Mouse (Mus musculus): ENCODE data around the gene Pard3b.

Gene Pard3b

GRCm38 (mm10) chr1:62388013-62388412, 749.4 kb downstream of the Pard3b start:
- no peak for DNase-seq (ENCODE audit: low spot score)

DNA sequence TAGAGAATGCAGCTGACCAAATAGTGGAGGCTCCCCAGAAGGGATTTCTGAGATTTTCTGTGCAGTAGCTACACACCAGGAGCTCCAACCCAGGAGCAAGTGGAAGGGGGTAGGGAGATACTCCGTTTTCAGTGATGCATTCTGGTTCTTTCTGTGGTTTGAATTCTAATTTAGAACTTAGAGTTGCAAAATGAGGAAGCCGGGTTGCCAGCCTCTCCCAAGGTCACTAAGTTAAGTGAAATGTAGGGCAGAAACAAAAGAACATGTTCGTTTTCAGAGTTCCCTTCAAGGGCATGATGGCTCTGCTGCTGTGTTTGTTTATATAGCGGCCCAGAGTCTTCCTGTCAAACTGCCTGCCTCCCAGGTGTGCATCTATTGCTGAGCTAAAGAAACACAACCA, 754.2 kb downstream of the Pard3b start:
- DNase-seq (ENCODE audit: low spot score): no peak

GRCm38 (mm10) chr1:62394555-62394954, 755.9 kb downstream of the Pard3b start:
- no peak for DNase-seq (ENCODE audit: low spot score)

DNA sequence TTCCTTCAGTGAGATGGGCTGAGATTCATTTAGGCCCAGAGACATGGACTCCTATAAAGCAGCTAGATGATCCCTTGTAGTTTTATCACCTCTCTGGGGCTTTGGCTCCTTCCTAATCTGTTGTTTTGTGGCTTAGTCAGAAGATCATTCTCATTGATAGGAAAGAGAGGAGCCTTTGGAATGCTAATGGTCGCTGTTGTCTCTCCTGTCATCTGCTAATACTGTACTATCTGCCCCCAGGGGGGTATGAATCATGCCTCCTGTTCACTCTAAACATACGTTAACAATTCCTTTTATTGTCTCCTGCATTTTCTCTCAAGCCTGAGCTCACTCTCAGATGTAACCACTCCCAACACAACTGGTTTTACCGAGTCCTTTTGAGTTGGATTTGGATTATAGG, 759.6 kb downstream of the Pard3b start:
- DNase-seq (ENCODE audit: low spot score): no peak

DNA sequence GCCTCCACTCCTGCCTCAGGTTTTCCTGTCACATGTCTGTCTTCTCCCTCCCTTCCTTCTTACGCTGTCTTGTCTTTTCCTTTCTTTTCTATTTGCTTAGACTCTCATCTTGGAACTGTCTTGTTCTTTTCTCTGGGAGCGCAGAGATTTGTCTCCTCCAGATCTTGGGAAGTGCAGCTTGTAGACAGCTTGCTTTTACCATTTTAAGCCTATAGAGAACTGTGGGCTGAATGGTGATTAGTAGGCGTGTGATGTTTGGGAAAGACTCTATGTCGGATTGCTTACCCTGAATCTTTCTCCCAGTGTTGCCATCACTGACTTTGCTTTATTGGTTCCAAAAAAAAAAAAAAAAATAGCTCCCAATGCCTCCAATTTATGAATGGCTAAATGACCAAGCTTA, 760.1 kb downstream of the Pard3b start:
- no peak for DNase-seq (ENCODE audit: low spot score)

GRCm38 (mm10) chr1:62405061-62405460, 766.4 kb downstream of the Pard3b start:
- no peak for DNase-seq (ENCODE audit: low spot score)

GRCm38 (mm10) chr1:62411368-62411767, 772.7 kb downstream of the Pard3b start:
- DNase-seq (ENCODE audit: low spot score): no peak

DNA sequence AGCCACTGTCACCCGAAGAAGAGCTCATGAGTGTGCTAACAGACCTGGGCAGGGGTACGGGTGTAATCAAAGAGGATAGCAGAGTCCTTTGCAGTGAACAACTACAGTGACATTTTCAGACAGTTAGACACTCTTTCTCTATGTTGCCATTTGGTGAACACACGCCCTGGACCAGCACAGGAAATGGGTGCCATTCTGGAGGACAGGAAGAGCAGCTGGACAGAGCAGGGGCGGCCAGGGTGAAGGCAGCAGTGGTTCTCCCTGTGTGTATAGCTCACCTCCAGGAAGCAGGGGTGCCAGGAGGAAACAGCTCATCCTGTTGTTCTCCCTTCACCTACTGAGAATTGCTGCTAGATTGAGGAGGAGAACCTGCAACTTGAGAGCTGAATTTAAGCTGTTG, 773.4 kb downstream of the Pard3b start:
- DNase-seq (ENCODE audit: low spot score): no peak

GRCm38 (mm10) chr1:62412988-62413387, 774.4 kb downstream of the Pard3b start:
- no peak for DNase-seq (ENCODE audit: low spot score)

DNA sequence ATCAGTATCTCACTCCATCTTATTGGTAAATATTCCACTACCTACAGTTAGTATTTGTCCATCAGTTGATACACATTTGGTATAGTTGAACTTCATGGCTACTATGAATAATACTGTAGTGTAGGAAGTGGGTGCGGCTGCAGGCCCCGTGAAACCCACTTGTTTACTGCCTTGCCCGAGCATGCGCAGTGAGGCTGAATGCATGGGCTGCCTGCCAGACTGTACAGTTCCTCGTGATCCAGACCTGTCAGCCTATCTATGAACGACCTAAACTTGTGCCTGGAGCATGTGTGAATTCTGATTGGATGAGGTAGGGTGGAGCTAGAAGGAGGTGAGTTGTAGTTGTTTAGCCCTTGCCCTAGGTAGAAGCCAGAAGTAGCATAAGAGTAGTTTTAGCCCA, 775.9 kb downstream of the Pard3b start:
- DNase-seq (ENCODE audit: low spot score): no peak

- DNase-seq (ENCODE audit: low spot score): no peak
Observed at GRCm38 (mm10) chr1:62416627-62417374, 778.2 kb downstream of the Pard3b start.

- no peak for DNase-seq (ENCODE audit: low spot score)
Observed at GRCm38 (mm10) chr1:62422896-62423650, 784.4 kb downstream of the Pard3b start.

GRCm38 (mm10) chr1:62425369-62425768, 786.7 kb downstream of the Pard3b start:
- DNase-seq (ENCODE audit: low spot score): no peak

GRCm38 (mm10) chr1:62428736-62429135, 790.1 kb downstream of the Pard3b start:
- no peak for DNase-seq (ENCODE audit: low spot score)

DNA sequence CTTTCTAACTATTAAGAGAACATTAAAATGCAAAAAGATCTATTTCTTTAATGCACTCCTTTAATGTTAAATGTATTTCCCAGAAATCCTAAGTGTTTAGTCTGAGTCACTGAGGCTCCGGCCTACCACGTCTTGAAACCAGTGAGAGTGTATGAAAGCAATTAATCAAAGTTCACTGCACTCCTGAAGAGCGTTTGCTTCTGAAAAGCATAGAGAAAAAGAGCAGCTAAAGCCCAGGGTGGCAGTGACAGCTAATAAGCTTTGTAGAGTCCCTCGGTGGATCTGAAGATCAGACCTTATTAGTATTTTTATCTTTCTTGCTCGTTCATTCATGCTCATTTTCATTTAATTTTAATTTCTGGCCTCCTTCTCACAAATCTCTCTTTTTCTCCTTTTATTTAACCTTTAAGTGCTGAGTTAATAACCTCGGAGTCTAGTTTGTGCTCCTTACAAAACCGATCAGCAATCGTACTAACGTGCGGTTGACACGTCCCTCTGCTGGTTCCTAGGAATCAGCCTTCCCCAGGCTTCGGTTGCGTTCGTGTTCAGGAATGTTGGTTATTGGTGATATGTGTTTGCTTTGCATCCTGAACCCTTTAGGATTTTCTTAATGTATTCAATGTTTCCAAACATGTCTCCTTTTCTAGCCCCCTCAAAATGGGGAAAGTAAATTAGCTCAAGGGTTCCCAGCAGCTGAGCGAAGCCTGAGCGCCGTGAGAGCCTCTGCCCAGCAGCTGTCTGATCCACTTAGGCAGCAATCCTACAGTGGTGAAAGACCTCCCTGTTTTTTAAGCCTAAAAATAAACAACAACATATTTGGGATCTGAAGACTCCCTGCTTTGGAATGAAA, 790.9 kb downstream of the Pard3b start:
- no peak for DNase-seq (ENCODE audit: low spot score)

DNA sequence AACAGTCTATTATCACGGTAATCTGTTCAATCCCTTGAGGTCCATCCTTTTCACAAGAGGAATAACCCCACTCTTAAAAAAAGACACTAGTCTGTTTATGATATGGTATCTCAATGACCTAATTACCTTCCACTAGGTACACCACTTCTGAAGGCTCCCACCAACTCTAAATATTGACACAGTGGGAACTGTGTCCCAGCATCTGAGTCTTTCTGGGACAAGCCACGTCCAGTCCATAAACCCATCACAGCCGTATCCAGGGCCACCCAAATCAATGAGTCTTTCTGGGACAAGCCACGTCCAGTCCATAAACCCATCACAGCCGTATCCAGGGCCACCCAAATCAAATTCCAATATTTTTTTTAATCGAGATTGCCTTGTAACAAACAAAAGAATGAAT, 792.4 kb downstream of the Pard3b start:
- DNase-seq (ENCODE audit: low spot score): no peak

- no peak for DNase-seq (ENCODE audit: low spot score)
Observed at GRCm38 (mm10) chr1:62433891-62434290, 795.3 kb downstream of the Pard3b start.

DNA sequence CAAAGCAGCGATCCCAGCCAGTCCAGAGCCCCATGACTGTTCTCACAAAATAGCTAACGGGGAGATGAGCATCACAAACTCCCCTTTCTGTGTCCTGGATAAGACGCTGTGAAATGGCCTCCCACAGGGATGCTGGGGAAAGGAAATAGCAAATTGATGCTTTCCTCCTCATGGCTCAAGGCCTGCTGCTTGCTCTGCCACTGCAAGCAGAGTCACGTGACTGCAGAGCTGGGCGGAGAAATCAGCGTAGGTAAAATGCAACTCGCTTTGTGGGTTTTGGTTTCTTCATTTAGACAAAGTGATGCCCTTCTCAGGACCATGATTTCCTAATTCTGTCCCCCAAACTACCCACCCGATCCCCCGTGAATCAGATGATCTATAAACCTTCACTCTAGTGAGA, 797.2 kb downstream of the Pard3b start:
- DNase-seq (ENCODE audit: low spot score): no peak

- no peak for DNase-seq (ENCODE audit: low spot score)
Observed at GRCm38 (mm10) chr1:62436304-62436703, 797.7 kb downstream of the Pard3b start.

DNA sequence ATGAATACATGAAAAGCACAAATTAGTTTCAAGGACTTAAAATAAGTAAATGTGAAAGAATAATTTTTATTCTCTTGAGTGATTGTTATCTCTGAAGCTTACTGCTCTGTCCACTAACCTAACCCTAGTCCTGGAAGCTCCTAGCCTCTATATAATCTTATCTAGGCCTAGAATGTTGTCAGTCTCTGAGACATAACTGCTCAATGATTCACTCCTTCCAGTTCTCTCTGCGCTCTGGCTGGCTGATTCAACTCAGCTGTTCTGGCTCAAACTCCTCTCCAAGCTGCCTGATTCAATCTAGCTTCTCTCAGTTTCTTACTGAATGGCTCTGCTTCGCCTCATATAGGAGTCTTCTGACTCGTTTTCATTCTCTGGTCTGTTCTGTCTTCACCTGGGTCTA, 798.9 kb downstream of the Pard3b start:
- no peak for DNase-seq (ENCODE audit: low spot score)

DNA sequence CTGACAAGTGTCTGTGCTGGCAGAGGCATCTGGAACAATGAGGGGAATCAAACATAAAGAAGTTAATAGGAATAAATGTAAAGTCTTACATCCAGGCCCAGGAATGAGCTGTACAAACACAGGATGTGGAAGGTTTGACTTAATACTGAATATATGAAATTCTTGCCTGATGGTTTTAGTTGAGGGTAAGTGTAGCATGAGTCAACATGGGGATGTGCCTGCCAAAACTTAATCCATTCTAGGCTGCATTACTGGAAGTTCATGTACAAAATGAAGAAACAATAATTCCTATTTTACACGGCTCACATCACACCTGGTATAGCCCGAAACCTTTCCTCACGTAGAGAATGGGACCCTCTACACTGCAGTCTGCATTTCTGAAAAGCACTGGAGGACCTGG, 805.8 kb downstream of the Pard3b start:
- DNase-seq (ENCODE audit: low spot score): no peak

DNA sequence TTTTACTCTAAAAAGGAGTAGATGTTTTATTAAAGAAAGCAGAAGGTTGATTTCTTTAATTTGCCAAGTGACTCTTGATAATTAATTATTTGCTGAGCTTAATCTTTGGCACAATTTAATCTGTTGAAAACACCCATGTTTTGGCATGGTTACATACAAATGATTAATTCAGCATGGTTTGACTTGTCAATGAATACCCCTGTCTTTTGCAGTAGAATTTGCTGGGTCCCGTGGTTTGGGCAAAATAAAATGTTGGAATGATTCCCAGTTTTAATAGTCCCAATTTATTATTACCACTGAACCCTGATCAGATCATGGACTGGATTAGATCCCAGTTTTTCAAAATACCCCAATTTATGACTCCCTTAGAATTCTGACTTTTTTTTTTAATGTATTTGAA, 808.2 kb downstream of the Pard3b start:
- no peak for DNase-seq (ENCODE audit: low spot score)

Data from urinary bladder, postnatal 10 days (tissue).